Mouse (Mus musculus) myocyte (in vitro differentiated cells): ENCODE results near the gene Spon1. TPM values are rescaled to one million over a fixed set of nuclear protein-coding genes. Genes with fewer than 3 reads are reported as not detected.

Experiments used
- H3K27me3 ChIP-seq: one replicate; pipeline ENCODE4 v1.6.1; 2011; ENCODE audit not compliant: control insufficient read depth, insufficient read depth, insufficient read length
- H3K36me3 ChIP-seq: one replicate; pipeline ENCODE4 v1.6.1; 2011; ENCODE audit not compliant: control insufficient read depth, insufficient read depth
- H3K4me2 ChIP-seq: one replicate; pipeline ENCODE4 v1.6.1; 2011; ENCODE audit warnings: low read depth, control low read depth
- H3K4me3 ChIP-seq: one replicate; pipeline ENCODE4 v1.5.1; 2011; ENCODE audit warnings: mild to moderate bottlenecking, control low read depth, moderate library complexity
- H3K79me2 ChIP-seq: one replicate; pipeline ENCODE4 v1.6.1; 2011; ENCODE audit not compliant: control insufficient read depth, insufficient read depth
- H3ac ChIP-seq: one replicate; pipeline ENCODE4 v1.6.1; 2011; ENCODE audit not compliant: control insufficient read depth, insufficient read length
- CEBPB ChIP-seq: IDR thresholded peaks from 2 replicates; pipeline ENCODE4 v1.6.1; 2011; ENCODE audit warnings: mild to moderate bottlenecking, moderate library complexity; ENCODE audit not compliant: poor library complexity, insufficient read depth, severe bottlenecking
- E2F4 ChIP-seq: IDR thresholded peaks from one replicate; pipeline ENCODE4 v1.6.1; 2011; ENCODE audit warnings: mild to moderate bottlenecking, control low read depth, moderate library complexity; ENCODE audit not compliant: insufficient read depth
- MAX ChIP-seq: IDR thresholded peaks from one replicate; pipeline ENCODE4 v1.6.1; 2011; ENCODE audit warnings: low read depth, mild to moderate bottlenecking, control low read depth
- MYOD1 ChIP-seq, 3 experiments: IDR thresholded peaks; one replicate each; pipeline ENCODE4 v1.6.1; 2011; ENCODE audit warnings: control low read depth in 2 of 3, low read depth in 2 of 3, mild to moderate bottlenecking in 2 of 3, moderate library complexity in 1 of 3; ENCODE audit not compliant: insufficient read length in 2 of 3, control insufficient read depth in 1 of 3
- MYOG ChIP-seq, 3 experiments: IDR thresholded peaks; one replicate each; pipeline ENCODE4 v1.6.1; 2011; ENCODE audit warnings: control low read depth in 2 of 3, low read depth in 2 of 3, mild to moderate bottlenecking in 2 of 3; ENCODE audit not compliant: insufficient read length in 2 of 3, control insufficient read depth in 1 of 3, insufficient read depth in 1 of 3
- POLR2A ChIP-seq: IDR thresholded peaks from one replicate; pipeline ENCODE4 v1.6.1; 2011; ENCODE audit warnings: low read depth, mild to moderate bottlenecking, control low read depth, moderate library complexity; ENCODE audit not compliant: insufficient read length
- POLR2AphosphoS2 ChIP-seq: IDR thresholded peaks from one replicate; pipeline ENCODE4 v1.6.1; 2011; ENCODE audit warnings: low read depth, control low read depth; ENCODE audit not compliant: insufficient read length
- REST ChIP-seq: IDR thresholded peaks from one replicate; pipeline ENCODE4 v1.6.1; 2011; ENCODE audit warnings: mild to moderate bottlenecking, control low read depth, moderate library complexity; ENCODE audit not compliant: insufficient read depth, insufficient read length
- SRF ChIP-seq: IDR thresholded peaks from one replicate; pipeline ENCODE4 v1.6.1; 2011; ENCODE audit warnings: low read depth; ENCODE audit not compliant: control insufficient read depth, insufficient read length
- TCF12 ChIP-seq: IDR thresholded peaks from one replicate; pipeline ENCODE4 v1.6.1; 2011; ENCODE audit warnings: mild to moderate bottlenecking, control low read depth; ENCODE audit not compliant: poor library complexity, insufficient read depth, severe bottlenecking
- TCF3 ChIP-seq: IDR thresholded peaks from one replicate; pipeline ENCODE4 v1.6.1; 2011; ENCODE audit warnings: low read depth, control low read depth; ENCODE audit not compliant: insufficient read length
- USF1 ChIP-seq: IDR thresholded peaks from one replicate; pipeline ENCODE4 v1.6.1; 2011; ENCODE audit warnings: low read depth, mild to moderate bottlenecking, control low read depth, moderate library complexity
- polyA plus RNA-seq: library from polyadenylated mRNA; unstranded; fragments of >200 nt; fragmentation: generic; extraction: Trizol; gene quantifications from one replicate; pipeline ENCODE4 v1.2.1, GENCODE M21; 2012; ENCODE audit warnings: missing spikeins

Gene Spon1
- polyA plus RNA-seq, 1 experiment = 0.04 TPM

DNA sequence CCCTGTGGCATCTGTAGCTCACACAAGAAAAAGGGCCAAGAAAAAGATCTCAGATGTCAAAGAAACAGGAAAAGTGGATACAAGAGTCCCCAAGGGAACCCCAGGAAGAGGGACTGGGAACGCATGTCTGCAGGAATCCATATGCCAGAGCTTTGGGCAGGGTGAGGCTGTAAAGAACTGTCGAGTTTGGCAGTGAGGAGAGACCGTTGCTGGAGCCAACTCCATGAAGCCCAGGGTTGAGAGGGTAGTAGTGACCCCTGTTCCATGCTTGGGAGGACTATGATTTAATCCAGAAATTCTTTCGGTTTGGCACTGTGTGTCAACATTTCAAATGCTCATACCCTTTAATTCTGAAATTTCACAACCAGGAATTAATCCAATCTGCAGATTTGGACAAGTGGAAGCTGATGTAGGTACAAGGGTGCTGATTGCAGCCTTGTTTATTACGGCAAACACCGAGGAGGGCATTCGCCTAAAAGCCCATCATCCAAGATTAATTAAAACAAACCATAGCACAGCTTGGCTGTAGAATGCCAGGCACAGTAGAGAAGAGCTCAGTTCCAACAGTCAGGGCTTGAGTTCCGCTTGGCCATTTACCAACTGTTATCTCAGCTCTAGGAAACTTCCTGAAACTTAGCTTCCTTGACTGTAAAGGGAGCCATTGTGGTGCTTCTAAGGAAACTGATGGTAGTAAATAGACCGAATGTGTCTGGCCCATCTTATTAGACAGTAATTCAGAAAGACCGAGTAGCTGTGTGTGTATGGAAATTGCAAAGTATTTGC is 45.8 kb downstream of the Spon1 start:
- no peak overlapping the region for H3K4me3 ChIP-seq
- no peak overlapping the region for H3ac ChIP-seq
- TF ChIP-seq SRF (no peak), TCF12 (no peak), MYOD1 (IDR thresholded peaks at IDR 0.05; ENCODE audit: control insufficient read depth in 1 of 3, insufficient read length in 2 of 3, low read depth in 2 of 3) (no peak), CEBPB (no peak), POLR2AphosphoS2 (no peak), MAX (no peak), REST (no peak), USF1 (no peak), MYOG (IDR thresholded peaks at IDR 0.05; ENCODE audit: control insufficient read depth in 1 of 3, insufficient read depth in 1 of 3, insufficient read length in 2 of 3, low read depth in 2 of 3) (no peak), TCF3 (no peak), E2F4 (no peak), POLR2A (no peak)
- no peaks in the 10 kb centered on the region for H3K36me3 ChIP-seq
- H3K79me2 ChIP-seq = no peaks in the 10 kb centered on the region
- H3K4me2 ChIP-seq = no peak overlapping the region
- no peaks in the 10 kb centered on the region for H3K27me3 ChIP-seq

- H3K36me3 ChIP-seq = no peaks in the 10 kb centered on the region
- no peaks in the 10 kb centered on the region for H3K79me2 ChIP-seq
- no peak overlapping the region for H3ac ChIP-seq
- no peak for TF ChIP-seq CEBPB
- no peak overlapping the region for H3K4me2 ChIP-seq
- peaks cover 2% of the 10 kb centered on the region for H3K27me3 ChIP-seq
- H3K4me3 ChIP-seq = no peak overlapping the region
Observed at GRCm38 (mm10) chr7:113814101-113814779, 48.4 kb downstream of the Spon1 start.

GRCm38 (mm10) chr7:113815726-113816125 is 49.9 kb downstream of the Spon1 start:
- Histone ChIP-seq H3K27me3 (peaks cover 5% of the 10 kb centered on the region), H3ac (no peak overlapping the region), H3K4me3 (no peak overlapping the region), H3K36me3 (no peaks in the 10 kb centered on the region), H3K79me2 (no peaks in the 10 kb centered on the region), H3K4me2 (no peak overlapping the region)
- no peak for TF ChIP-seq TCF3
- no peak for TF ChIP-seq SRF
- TF ChIP-seq POLR2A = no peak
- TF ChIP-seq MYOD1 (IDR thresholded peaks at IDR 0.05; ENCODE audit: control insufficient read depth in 1 of 3, insufficient read length in 2 of 3, low read depth in 2 of 3) = no peak
- TF ChIP-seq USF1 = no peak
- TF ChIP-seq TCF12 = no peak
- TF ChIP-seq MYOG (IDR thresholded peaks at IDR 0.05; ENCODE audit: control insufficient read depth in 1 of 3, insufficient read depth in 1 of 3, insufficient read length in 2 of 3, low read depth in 2 of 3) = no peak
- no peak for TF ChIP-seq MAX
- TF ChIP-seq E2F4 = no peak
- TF ChIP-seq CEBPB = no peak
- no peak for TF ChIP-seq REST

DNA sequence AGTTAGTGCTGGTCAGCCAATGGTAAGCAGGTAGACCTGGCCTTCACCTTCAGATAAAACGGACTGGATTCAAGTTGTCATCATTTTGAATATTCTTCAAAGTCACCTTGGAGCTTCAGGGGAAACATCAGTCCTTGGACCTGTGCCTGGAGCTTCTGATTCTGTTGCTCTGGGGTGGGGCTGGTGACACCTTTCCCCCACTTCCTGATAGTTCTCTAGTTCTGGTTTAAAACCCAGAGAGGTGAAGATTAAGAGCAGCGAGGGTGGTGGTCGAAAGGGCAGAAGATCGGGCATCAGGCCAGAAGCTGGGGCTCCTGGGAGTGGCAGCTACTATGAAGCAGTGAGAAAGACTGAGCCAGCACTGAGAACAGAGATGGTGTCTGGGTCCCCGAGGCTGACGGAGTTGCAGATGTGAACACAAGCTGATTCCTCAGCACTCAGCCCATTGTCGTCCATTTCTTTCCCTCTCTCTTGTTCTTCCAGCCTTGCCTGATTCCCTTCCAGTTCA is 51.1 kb downstream of the Spon1 start:
- no peak overlapping the region for H3K4me3 ChIP-seq
- no peak overlapping the region for H3ac ChIP-seq
- H3K27me3 ChIP-seq = peaks cover 5% of the 10 kb centered on the region
- no peak overlapping the region for H3K4me2 ChIP-seq
- no peaks in the 10 kb centered on the region for H3K79me2 ChIP-seq
- TF ChIP-seq POLR2A (no peak), E2F4 (no peak), TCF3 (no peak), CEBPB (no peak), USF1 (no peak), MYOG (IDR thresholded peaks at IDR 0.05; ENCODE audit: control insufficient read depth in 1 of 3, insufficient read depth in 1 of 3, insufficient read length in 2 of 3, low read depth in 2 of 3) (no peak), POLR2AphosphoS2 (no peak)
- no peaks in the 10 kb centered on the region for H3K36me3 ChIP-seq

DNA sequence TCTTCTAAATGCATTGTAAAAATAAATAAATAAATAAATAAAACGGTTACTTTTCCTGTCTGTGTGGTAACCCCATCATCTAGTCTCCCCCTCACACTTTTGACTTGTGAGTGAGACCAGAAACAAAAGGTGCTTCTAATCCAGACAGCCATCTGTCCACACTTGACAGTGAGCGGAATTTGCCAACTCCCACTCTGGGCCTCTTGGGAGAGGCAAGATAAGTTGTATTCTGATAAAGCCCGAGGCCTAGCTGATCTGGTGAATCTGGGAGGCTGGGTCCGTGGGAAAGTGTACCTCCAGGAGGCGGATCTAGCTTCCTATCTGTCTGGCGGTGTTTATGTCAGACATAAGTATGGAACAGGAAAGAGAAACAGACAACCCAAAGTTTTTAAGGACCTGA is 52.3 kb downstream of the Spon1 start:
- Histone ChIP-seq H3ac (no peak overlapping the region), H3K4me3 (no peak overlapping the region), H3K27me3 (peaks cover 5% of the 10 kb centered on the region), H3K79me2 (no peaks in the 10 kb centered on the region), H3K4me2 (no peak overlapping the region), H3K36me3 (no peaks in the 10 kb centered on the region)
- TF ChIP-seq TCF12 (no peak), MYOG (IDR thresholded peaks at IDR 0.05; ENCODE audit: control insufficient read depth in 1 of 3, insufficient read depth in 1 of 3, insufficient read length in 2 of 3, low read depth in 2 of 3) (no peak), SRF (no peak), POLR2A (no peak), REST (no peak)
